Mouse (Mus musculus) brain, embryonic 14.5 days (tissue): ENCODE measurements around the gene Hspd1.

Experiments used
- CTCF ChIP-seq: fragments of 200-500 bp; IDR thresholded peaks from 2 replicates; pipeline ENCODE4 v1.5.1; 2012; ENCODE audit warnings: inconsistent platforms, mild to moderate bottlenecking, moderate library complexity, borderline replicate concordance; ENCODE audit not compliant: insufficient read depth, insufficient read length; ENCODE audit errors: extremely low read depth
- POLR2A ChIP-seq: fragments of 200-500 bp; IDR thresholded peaks from 2 replicates; pipeline ENCODE4 v1.6.1; 2012; ENCODE audit warnings: mild to moderate bottlenecking, inconsistent platforms, borderline replicate concordance; ENCODE audit not compliant: poor library complexity, insufficient read depth, insufficient read length, severe bottlenecking; ENCODE audit errors: extremely low read depth

GRCm38 (mm10) chr1:55092056-55092455 lies 4.0 kb upstream of the Hspd1 start:
- no peak for TF ChIP-seq POLR2A
- TF ChIP-seq CTCF, result no peak
